Mouse (Mus musculus) lung, postnatal 0 days (tissue): ENCODE data around the gene Elavl4. TPM values are rescaled to one million over a fixed set of nuclear protein-coding genes. Genes with fewer than 3 reads are reported as not detected.

Experiments
- ATAC-seq: fragments of 200-750 bp; cut with Nextera tagmentation; 2 replicates; pipeline ENCODE4 v1.8.0; 2017; ENCODE audit warnings: moderate library complexity
- DNase-seq: peaks from one replicate; pipeline ENCODE4 v3.0.0-alpha.2; 2016; ENCODE audit warnings: low spot score
- H3K27ac ChIP-seq: fragments of 300-500 bp; sonication (generic); 2 replicates; pipeline ENCODE4 v1.5.1; 2014; ENCODE audit warnings: antibody characterized with exemption, mild to moderate bottlenecking, low read length, mixed read lengths
- H3K27me3 ChIP-seq: fragments of 300-500 bp; sonication (generic); replicated peaks from 2 replicates; pipeline ENCODE4 v1.6.1; 2014; ENCODE audit warnings: low read length, mixed read lengths; ENCODE audit not compliant: insufficient read depth
- H3K36me3 ChIP-seq: fragments of 300-500 bp; sonication (generic); 2 replicates; pipeline ENCODE4 v1.6.1; 2014; ENCODE audit warnings: low read length, mixed read lengths; ENCODE audit not compliant: insufficient read depth
- H3K4me1 ChIP-seq: fragments of 300-500 bp; sonication (generic); 2 replicates; pipeline ENCODE4 v1.6.1; 2014; ENCODE audit warnings: antibody characterized with exemption, low read depth, low read length, mixed read lengths; ENCODE audit not compliant: insufficient read depth
- H3K4me2 ChIP-seq: fragments of 300-500 bp; sonication (generic); replicated peaks from 2 replicates; pipeline ENCODE4 v1.6.1; 2014; ENCODE audit warnings: low read depth, mild to moderate bottlenecking, low read length, moderate library complexity, mixed read lengths
- H3K4me3 ChIP-seq: fragments of 300-500 bp; sonication (generic); 2 replicates; pipeline ENCODE4 v1.5.1; 2014; ENCODE audit warnings: low read depth, low read length
- H3K9ac ChIP-seq: fragments of 300-500 bp; sonication (generic); replicated peaks from 2 replicates; pipeline ENCODE4 v1.6.1; 2014; ENCODE audit warnings: low read depth, mild to moderate bottlenecking
- H3K9me3 ChIP-seq: fragments of 300-500 bp; sonication (generic); 2 replicates; pipeline ENCODE4 v1.6.1; 2016; ENCODE audit warnings: low read length, mixed read lengths
- CTCF ChIP-seq: IDR thresholded peaks from 2 replicates; pipeline ENCODE4 v1.5.1; 2016; ENCODE audit warnings: antibody characterized with exemption, mild to moderate bottlenecking
- EP300 ChIP-seq: IDR thresholded peaks from 2 replicates; pipeline ENCODE4 v1.6.1; 2016; ENCODE audit warnings: antibody characterized with exemption, mild to moderate bottlenecking, control low read depth
- WGBS: fragments of 180-500 bp; shearing (Covaris S2); extraction: QIAGEN DNeasy Blood & Tissue Kit; methylation state at CpG from one replicate; pipeline ENCODE4 v1.1.7; 2014; 5-methylcytosine and 5-hydroxymethylcytosine counted together
- polyA plus RNA-seq: library from polyadenylated mRNA; unstranded; fragments of >200 nt; fragmentation: Nextera tagmentation; extraction: Ambion mirVana; gene quantifications from 2 replicates; pipeline ENCODE4 v1.2.1, GENCODE M21; 2015

Elavl4 gene
- 0.16 and 0.29 TPM in 2 replicates for polyA plus RNA-seq

GRCm38 (mm10) chr4:110351178-110352000 lies at the start of gene Elavl4:
TSS of gene Elavl4 (minus strand) at chr4:110351909.
- H3K9me3 ChIP-seq, result no peaks in the 10 kb centered on the region
- DNase-seq (peak; percentile 12), ATAC-seq (peak; percentile 79)
- H3K27ac ChIP-seq, result no peak within 1 kb of the TSS
- H3K36me3 ChIP-seq, result no peaks in the 10 kb centered on the region
- H3K27me3 ChIP-seq, result no peaks in the 10 kb centered on the region
- H3K4me3 ChIP-seq, result peak within 1 kb of the TSS; percentile 45
- H3K9ac ChIP-seq, result no peak within 1 kb of the TSS
- WGBS, result under 1% methylated on average over 70 of the region's 75 CpGs
- H3K4me1 ChIP-seq, result no peaks in the 10 kb centered on the region
- peak within 1 kb of the TSS; percentile 95 for H3K4me2 ChIP-seq
- TF ChIP-seq EP300 (no peak), CTCF (peak; percentile 69)

GRCm38 (mm10) chr4:110397618-110398045 lies 45.9 kb upstream of the Elavl4 start, which contains the start of gene Agbl4:
TSS of gene Agbl4 (plus strand) at chr4:110397661.
- Histone ChIP-seq H3K4me3 (peak within 1 kb of the TSS; percentile 37), H3K4me1 (peaks cover 4% of the 10 kb centered on the region; the same call in 1 of the 2 replicates), H3K9me3 (no peaks in the 10 kb centered on the region), H3K27me3 (no peaks in the 10 kb centered on the region), H3K27ac (no peak within 1 kb of the TSS), H3K36me3 (no peaks in the 10 kb centered on the region), H3K4me2 (peak within 1 kb of the TSS; percentile 62), H3K9ac (no peak within 1 kb of the TSS; the same call in 1 of the 2 replicates)
- DNase-seq (peak; percentile 48), ATAC-seq (peak; percentile 83)
- WGBS, result 2% methylated on average over 27 of the region's 27 CpGs
- TF ChIP-seq EP300, result no peak
- no peak for TF ChIP-seq CTCF

- WGBS, result 78% methylated on average over 5 of the region's 5 CpGs
- H3K4me2 ChIP-seq, result no peak overlapping the region
- H3K4me1 ChIP-seq, result peaks cover 4% of the 10 kb centered on the region; the same call in 1 of the 2 replicates
- no peak for TF ChIP-seq EP300
- no peak for TF ChIP-seq CTCF
- no peak overlapping the region for H3K27ac ChIP-seq
- H3K9me3 ChIP-seq, result no peaks in the 10 kb centered on the region
- H3K27me3 ChIP-seq, result no peaks in the 10 kb centered on the region
- H3K9ac ChIP-seq, result no peak overlapping the region
- H3K36me3 ChIP-seq, result no peaks in the 10 kb centered on the region
- DNase-seq (no peak), ATAC-seq (no peak)
- no peak overlapping the region for H3K4me3 ChIP-seq
These were observed 44.5 kb upstream of the Elavl4 start for GRCm38 (mm10) chr4:110396221-110396620.

GRCm38 (mm10) chr4:110360568-110360967 lies 8.9 kb upstream of the Elavl4 start:
- WGBS, result 61% methylated on average over 2 of the region's 2 CpGs
- TF ChIP-seq CTCF, result no peak

GRCm38 (mm10) chr4:110352001-110352369 lies 276 bp upstream of the Elavl4 start:
- Histone ChIP-seq H3K9ac (no peak overlapping the region), H3K4me3 (peak overlapping the region; percentile 45), H3K4me1 (no peaks in the 10 kb centered on the region), H3K27me3 (no peaks in the 10 kb centered on the region), H3K9me3 (no peaks in the 10 kb centered on the region), H3K4me2 (peak overlapping the region; percentile 95), H3K36me3 (no peaks in the 10 kb centered on the region), H3K27ac (no peak overlapping the region)
- no peak for ATAC-seq
- DNase-seq, result no peak
- TF ChIP-seq CTCF (no peak), EP300 (no peak)
- WGBS, result 4% methylated on average over 5 of the region's 5 CpGs

More at GRCm38 (mm10) chr4:110360568-110360967, 8.9 kb upstream of the Elavl4 start:
- no peak overlapping the region for H3K27ac ChIP-seq
- H3K9me3 ChIP-seq, result no peaks in the 10 kb centered on the region
- H3K4me3 ChIP-seq, result no peak overlapping the region
- no peaks in the 10 kb centered on the region for H3K4me1 ChIP-seq
- H3K9ac ChIP-seq, result no peak overlapping the region
- no peaks in the 10 kb centered on the region for H3K27me3 ChIP-seq
- no peak overlapping the region for H3K4me2 ChIP-seq
- no peaks in the 10 kb centered on the region for H3K36me3 ChIP-seq
- DNase-seq, result no peak
- ATAC-seq, result no peak

- Histone ChIP-seq H3K36me3 (no peaks in the 10 kb centered on the region), H3K4me1 (no peaks in the 10 kb centered on the region), H3K4me3 (peak overlapping the region; percentile 45; the same call in 1 of the 2 replicates), H3K27ac (no peak overlapping the region), H3K27me3 (no peaks in the 10 kb centered on the region), H3K4me2 (peak overlapping the region; percentile 95), H3K9me3 (no peaks in the 10 kb centered on the region), H3K9ac (no peak overlapping the region)
- WGBS, result 10% methylated on average over 6 of the region's 6 CpGs
- no peak for ATAC-seq
- DNase-seq, result no peak
- no peak for TF ChIP-seq EP300
- no peak for TF ChIP-seq CTCF
These were observed 892 bp downstream of the Elavl4 start for GRCm38 (mm10) chr4:110350856-110351177.
